Mouse (Mus musculus) C2C12 (cell line): ENCODE measurements around the gene Aff1.

Experiments used
- CTCF ChIP-seq: IDR thresholded peaks from one replicate; pipeline ENCODE4 v1.5.1; 2011; ENCODE audit not compliant: control insufficient read depth, insufficient read depth, insufficient read length
- MYOD1 ChIP-seq: IDR thresholded peaks from one replicate; pipeline ENCODE4 v1.6.1; 2011; ENCODE audit warnings: low read depth; ENCODE audit not compliant: control insufficient read depth, insufficient read length
- USF1 ChIP-seq: IDR thresholded peaks from one replicate; pipeline ENCODE4 v1.6.1; 2011; ENCODE audit warnings: low read depth, mild to moderate bottlenecking, control low read depth, moderate library complexity

DNA sequence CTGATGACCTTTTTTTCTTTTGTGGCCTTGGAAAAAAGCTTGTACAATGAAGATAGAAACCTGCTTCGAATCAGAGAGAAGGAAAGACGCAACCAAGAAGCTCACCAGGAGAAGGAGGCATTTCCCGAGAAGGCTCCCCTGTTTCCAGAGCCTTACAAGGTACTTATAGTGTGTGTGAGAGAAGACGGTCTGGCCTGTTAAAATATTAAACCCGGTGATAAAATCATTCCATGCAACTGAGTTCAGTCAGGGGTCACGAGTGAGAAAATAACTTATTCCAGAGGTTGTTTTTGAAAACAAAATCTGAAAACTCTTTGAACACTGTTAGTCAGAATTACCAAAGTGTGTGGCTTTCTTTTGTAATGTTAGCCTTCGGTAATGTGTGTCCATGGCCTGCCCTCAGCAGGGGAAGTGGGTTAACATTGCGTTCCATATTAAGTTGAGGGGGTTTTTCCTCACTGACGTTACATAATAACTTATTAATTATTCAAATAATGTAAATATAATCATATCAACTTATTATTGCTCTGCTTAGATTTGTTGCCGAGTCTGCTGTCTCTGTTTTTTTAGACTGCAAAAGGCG, 91.0 kb downstream of the Aff1 start:
- no peak for TF ChIP-seq CTCF
- no peak for TF ChIP-seq MYOD1
- TF ChIP-seq USF1: no peak
